Mouse (Mus musculus) neural tube, embryonic 11.5 days (tissue): ENCODE measurements at regions not wholly inside any gene's neighbourhood (a gene's known extent, or its start where the extent isn't known, plus 50 kb on each side); places are given as distances from the start of the nearest gene placed in this dataset.

Experiments used
- ATAC-seq: fragments of 200-750 bp; cut with Nextera tagmentation; 2 replicates; pipeline ENCODE4 v1.8.0; 2017; ENCODE audit warnings: moderate number of reproducible peaks, mild to moderate bottlenecking, moderate TSS enrichment, moderate library complexity; ENCODE audit not compliant: insufficient read depth, low FRiP score, low TSS enrichment
- DNase-seq: peaks from one replicate; pipeline ENCODE4 v3.0.0-alpha.2; 2015; ENCODE audit warnings: low spot score
- H3K27ac ChIP-seq: fragments of 300-500 bp; sonication (generic); 2 replicates; pipeline ENCODE4 v1.5.1; 2014; ENCODE audit warnings: low read depth, mild to moderate bottlenecking, low read length
- H3K27me3 ChIP-seq: fragments of 300-500 bp; sonication (generic); 2 replicates; pipeline ENCODE4 v1.6.1; 2014; ENCODE audit warnings: mild to moderate bottlenecking, low read length, mixed read lengths; ENCODE audit not compliant: control insufficient read depth, insufficient read depth
- H3K36me3 ChIP-seq: fragments of 300-500 bp; sonication (generic); 2 replicates; pipeline ENCODE4 v1.6.1; 2014; ENCODE audit warnings: mild to moderate bottlenecking, low read length, moderate library complexity, mixed read lengths; ENCODE audit not compliant: control insufficient read depth, insufficient read depth
- H3K4me1 ChIP-seq: fragments of 300-500 bp; sonication (generic); 2 replicates; pipeline ENCODE4 v1.6.1; 2014; ENCODE audit warnings: low read length, mixed read lengths; ENCODE audit not compliant: control insufficient read depth, insufficient read depth
- H3K4me2 ChIP-seq: fragments of 300-500 bp; sonication (generic); 2 replicates; pipeline ENCODE4 v1.6.1; 2014; ENCODE audit warnings: low read depth, mild to moderate bottlenecking, moderate library complexity
- H3K4me3 ChIP-seq: fragments of 300-500 bp; sonication (generic); 2 replicates; pipeline ENCODE4 v1.5.1; 2014; ENCODE audit warnings: low read depth, low read length
- H3K9ac ChIP-seq: fragments of 300-500 bp; sonication (generic); 2 replicates; pipeline ENCODE4 v1.6.1; 2014; ENCODE audit warnings: mild to moderate bottlenecking, low read length
- H3K9me3 ChIP-seq: fragments of 300-500 bp; sonication (generic); 2 replicates; pipeline ENCODE4 v1.6.1; 2016; ENCODE audit warnings: low read length; ENCODE audit not compliant: control insufficient read depth
- WGBS: fragments of 180-500 bp; shearing (Covaris S2); extraction: QIAGEN DNeasy Blood & Tissue Kit; methylation state at CpG from one replicate; pipeline ENCODE4 v1.1.7; 2014; 5-methylcytosine and 5-hydroxymethylcytosine counted together

- H3K27ac ChIP-seq: no peak overlapping the region
- no peak overlapping the region for H3K9ac ChIP-seq
- H3K36me3 ChIP-seq: no peaks in the 10 kb centered on the region
- H3K4me1 ChIP-seq: no peaks in the 10 kb centered on the region
- no peak overlapping the region for H3K4me3 ChIP-seq
- 54% methylated on average over 4 of the region's 4 CpGs for WGBS
- ATAC-seq: no peak
- no peak overlapping the region for H3K4me2 ChIP-seq
- DNase-seq: no peak
- H3K27me3 ChIP-seq: no peaks in the 10 kb centered on the region
- H3K9me3 ChIP-seq: no peaks in the 10 kb centered on the region
These were observed 121.7 kb upstream of the Akirin2 start for GRCm38 (mm10) chr4:34429003-34429402.

GRCm38 (mm10) chr4:34429456-34430235 is 121.1 kb upstream of the Akirin2 start:
- Histone ChIP-seq H3K27ac (no peak overlapping the region), H3K9me3 (no peaks in the 10 kb centered on the region), H3K36me3 (no peaks in the 10 kb centered on the region), H3K4me2 (no peak overlapping the region), H3K4me1 (no peaks in the 10 kb centered on the region), H3K9ac (no peak overlapping the region), H3K27me3 (no peaks in the 10 kb centered on the region), H3K4me3 (no peak overlapping the region)
- DNase-seq: no peak
- WGBS: 78% methylated on average over 22 of the region's 22 CpGs
- ATAC-seq: no peak

- Histone ChIP-seq H3K9ac (no peak overlapping the region), H3K27ac (no peak overlapping the region), H3K9me3 (no peaks in the 10 kb centered on the region), H3K4me2 (no peak overlapping the region), H3K36me3 (no peaks in the 10 kb centered on the region), H3K27me3 (no peaks in the 10 kb centered on the region), H3K4me1 (no peaks in the 10 kb centered on the region), H3K4me3 (no peak overlapping the region)
- 85% methylated on average over 3 of the region's 3 CpGs for WGBS
- ATAC-seq (no peak), DNase-seq (no peak)
These were observed 113.4 kb upstream of the Akirin2 start for GRCm38 (mm10) chr4:34437316-34437715.

GRCm38 (mm10) chr4:34449582-34449981 is 101.2 kb upstream of the Akirin2 start:
- Histone ChIP-seq H3K4me3 (no peak overlapping the region), H3K4me1 (no peaks in the 10 kb centered on the region), H3K9me3 (no peaks in the 10 kb centered on the region), H3K4me2 (no peak overlapping the region), H3K9ac (no peak overlapping the region), H3K27ac (no peak overlapping the region), H3K36me3 (no peaks in the 10 kb centered on the region), H3K27me3 (no peaks in the 10 kb centered on the region)
- DNase-seq (no peak), ATAC-seq (no peak)
- 78% methylated on average over 7 of the region's 7 CpGs for WGBS

GRCm38 (mm10) chr4:34462591-34462990 is 88.1 kb upstream of the Akirin2 start:
- Histone ChIP-seq H3K4me3 (no peak overlapping the region), H3K4me1 (no peaks in the 10 kb centered on the region), H3K36me3 (no peaks in the 10 kb centered on the region), H3K4me2 (no peak overlapping the region), H3K27ac (no peak overlapping the region), H3K9me3 (no peaks in the 10 kb centered on the region), H3K27me3 (no peaks in the 10 kb centered on the region), H3K9ac (no peak overlapping the region)
- no peak for DNase-seq
- ATAC-seq: no peak
- WGBS: 93% methylated on average over 4 of the region's 4 CpGs

- Histone ChIP-seq H3K27me3 (no peaks in the 10 kb centered on the region), H3K9ac (no peak overlapping the region), H3K4me1 (no peaks in the 10 kb centered on the region), H3K9me3 (no peaks in the 10 kb centered on the region), H3K27ac (no peak overlapping the region), H3K4me2 (no peak overlapping the region), H3K4me3 (no peak overlapping the region), H3K36me3 (no peaks in the 10 kb centered on the region)
- no peak for ATAC-seq
- no peak for DNase-seq
- whole genome bisulfite sequencing: 98% methylated on average over 2 of the region's 2 CpGs
These were observed 84.9 kb upstream of the Akirin2 start for GRCm38 (mm10) chr4:34465845-34466244.

GRCm38 (mm10) chr4:34466309-34466708 is 84.4 kb upstream of the Akirin2 start:
- Histone ChIP-seq H3K4me3 (no peak overlapping the region), H3K27ac (no peak overlapping the region), H3K9me3 (no peaks in the 10 kb centered on the region), H3K36me3 (no peaks in the 10 kb centered on the region), H3K4me1 (no peaks in the 10 kb centered on the region), H3K9ac (no peak overlapping the region), H3K27me3 (no peaks in the 10 kb centered on the region), H3K4me2 (no peak overlapping the region)
- ATAC-seq (no peak), DNase-seq (no peak)
- WGBS: 81% methylated on average over 3 of the region's 3 CpGs

GRCm38 (mm10) chr4:34468096-34468495 is 82.6 kb upstream of the Akirin2 start:
- no peaks in the 10 kb centered on the region for H3K4me1 ChIP-seq
- H3K36me3 ChIP-seq: no peaks in the 10 kb centered on the region
- H3K4me2 ChIP-seq: no peak overlapping the region
- H3K27ac ChIP-seq: no peak overlapping the region
- H3K4me3 ChIP-seq: no peak overlapping the region
- ATAC-seq (no peak), DNase-seq (no peak)
- WGBS: 62% methylated on average over 9 of the region's 9 CpGs
- no peaks in the 10 kb centered on the region for H3K27me3 ChIP-seq
- H3K9me3 ChIP-seq: no peaks in the 10 kb centered on the region
- H3K9ac ChIP-seq: no peak overlapping the region

GRCm38 (mm10) chr4:34475792-34476448 is 74.8 kb upstream of the Akirin2 start:
- Histone ChIP-seq H3K4me1 (no peaks in the 10 kb centered on the region), H3K27ac (no peak overlapping the region), H3K27me3 (no peaks in the 10 kb centered on the region), H3K36me3 (no peaks in the 10 kb centered on the region), H3K9ac (no peak overlapping the region), H3K4me3 (no peak overlapping the region), H3K9me3 (no peaks in the 10 kb centered on the region), H3K4me2 (no peak overlapping the region)
- ATAC-seq: no peak
- 93% methylated on average over 5 of the region's 5 CpGs for WGBS
- no peak for DNase-seq
